In genomic region chr19:57509758-57510319, GRCm38 (mm10) we compare ENCODE assay signal across 8 mouse cellular contexts. TPM values are rescaled to one million over a fixed set of nuclear protein-coding genes. Genes with fewer than 3 reads are reported as not detected.
DNase-seq lines count a peak whose midpoint lies in the region; ATAC-seq lines count a peak whose summit lies in the region.

No protein-coding gene starts in this region.

- WGBS in embryonic facial prominence, embryonic 13.5 days: 43% methylated on average over 14 of the region's 14 CpGs

- no peak overlapping the region for H3K9ac ChIP-seq in embryonic facial prominence, embryonic 13.5 days

- no peaks in the 10 kb centered on the region for H3K36me3 ChIP-seq in embryonic facial prominence, embryonic 13.5 days

- peaks cover 5% of the 10 kb centered on the region; the same call in 1 of the 2 replicates for H3K27me3 ChIP-seq in embryonic facial prominence, embryonic 13.5 days

- peak overlapping the region; percentile 34; the same call in 1 of the 2 replicates for H3K27ac ChIP-seq in embryonic facial prominence, embryonic 13.5 days

- peaks cover 21% of the 10 kb centered on the region for H3K4me1 ChIP-seq in embryonic facial prominence, embryonic 13.5 days

- no peaks in the 10 kb centered on the region for H3K9me3 ChIP-seq in embryonic facial prominence, embryonic 13.5 days

- peak; percentile 93 for DNase-seq in heart, adult 11 months
- DNase-seq in heart, postnatal 25 days (ENCODE audit: low spot score): no peak
- peak; percentile 34 for DNase-seq in kidney, adult 18-20 months
- DNase-seq in lung, postnatal 36 days: peak; percentile 47
- no peak for DNase-seq in thymus, postnatal 10 days (ENCODE audit: low spot score in 2 of 2)
- DNase-seq in MN1 (ENCODE audit: low spot score): no peak

- no peak for ATAC-seq in embryonic facial prominence, embryonic 13.5 days (ENCODE audit: insufficient number of reproducible peaks, insufficient read depth, low FRiP score, low TSS enrichment, low read depth)
- ATAC-seq in activated CD4-positive, CD25-positive, alpha-beta regulatory T cell, adult 4 months: no peak

- intact Hi-C loops in heart, postnatal 25 days (cut with DNase I): no loop called here

- no peak overlapping the region for H3K4me3 ChIP-seq in embryonic facial prominence, embryonic 13.5 days

- H3K4me2 ChIP-seq in embryonic facial prominence, embryonic 13.5 days: no peak overlapping the region

RNA-seq across cellular contexts. Expression of gene Trub1, which starts 57.1 kb away (rescaled TPM):
- 1 to 10 TPM; 3.8 to 9.1 TPM for total RNA-seq in heart, postnatal 25 days (2021)
- polyA plus RNA-seq in embryonic facial prominence, embryonic 13.5 days (2015; fragmentation: Nextera tagmentation; extraction: Ambion mirVana): 30.0 and 33.6 TPM in 2 replicates
- polyA plus RNA-seq in activated CD4-positive, CD25-positive, alpha-beta regulatory T cell, adult 4 months (2017; shearing (Covaris generic)): 1 to 10 TPM; 5.7 to 9.7 TPM

Comparison
In these comparisons a context has a peak if more than half of its experiments do, and no peak if none do; other contexts are left out.
1. DNase-seq: peak in heart, adult 11 months (single experiment), kidney, adult 18-20 months (single experiment) and lung, postnatal 36 days (single experiment); none in heart, postnatal 25 days (single experiment), thymus, postnatal 10 days (0 of 2) and MN1 (single experiment).